Mouse (Mus musculus) myocyte (in vitro differentiated cells): ENCODE results near the gene Lalba. TPM values are rescaled to one million over a fixed set of nuclear protein-coding genes. Genes with fewer than 3 reads are reported as not detected.
"Not testable (repeated sequence)": the region's sequence is repeated elsewhere in the genome, so short reads cannot be mapped to it uniquely, and the experiment has no call there.

ENCODE experiments used
- H3K27me3 ChIP-seq: one replicate; pipeline ENCODE4 v1.6.1; 2011; ENCODE audit not compliant: control insufficient read depth, insufficient read depth, insufficient read length
- H3K36me3 ChIP-seq: one replicate; pipeline ENCODE4 v1.6.1; 2011; ENCODE audit not compliant: control insufficient read depth, insufficient read depth
- H3K4me2 ChIP-seq: one replicate; pipeline ENCODE4 v1.6.1; 2011; ENCODE audit warnings: low read depth, control low read depth
- H3K4me3 ChIP-seq: one replicate; pipeline ENCODE4 v1.5.1; 2011; ENCODE audit warnings: mild to moderate bottlenecking, control low read depth, moderate library complexity
- H3K79me2 ChIP-seq: one replicate; pipeline ENCODE4 v1.6.1; 2011; ENCODE audit not compliant: control insufficient read depth, insufficient read depth
- H3ac ChIP-seq: one replicate; pipeline ENCODE4 v1.6.1; 2011; ENCODE audit not compliant: control insufficient read depth, insufficient read length
- CEBPB ChIP-seq: IDR thresholded peaks from 2 replicates; pipeline ENCODE4 v1.6.1; 2011; ENCODE audit warnings: mild to moderate bottlenecking, moderate library complexity; ENCODE audit not compliant: poor library complexity, insufficient read depth, severe bottlenecking
- E2F4 ChIP-seq: IDR thresholded peaks from one replicate; pipeline ENCODE4 v1.6.1; 2011; ENCODE audit warnings: mild to moderate bottlenecking, control low read depth, moderate library complexity; ENCODE audit not compliant: insufficient read depth
- MAX ChIP-seq: IDR thresholded peaks from one replicate; pipeline ENCODE4 v1.6.1; 2011; ENCODE audit warnings: low read depth, mild to moderate bottlenecking, control low read depth
- MYOD1 ChIP-seq, 3 experiments: IDR thresholded peaks; one replicate each; pipeline ENCODE4 v1.6.1; 2011; ENCODE audit warnings: control low read depth in 2 of 3, low read depth in 2 of 3, mild to moderate bottlenecking in 2 of 3, moderate library complexity in 1 of 3; ENCODE audit not compliant: insufficient read length in 2 of 3, control insufficient read depth in 1 of 3
- MYOG ChIP-seq, 3 experiments: IDR thresholded peaks; one replicate each; pipeline ENCODE4 v1.6.1; 2011; ENCODE audit warnings: control low read depth in 2 of 3, low read depth in 2 of 3, mild to moderate bottlenecking in 2 of 3; ENCODE audit not compliant: insufficient read length in 2 of 3, control insufficient read depth in 1 of 3, insufficient read depth in 1 of 3
- POLR2A ChIP-seq: IDR thresholded peaks from one replicate; pipeline ENCODE4 v1.6.1; 2011; ENCODE audit warnings: low read depth, mild to moderate bottlenecking, control low read depth, moderate library complexity; ENCODE audit not compliant: insufficient read length
- POLR2AphosphoS2 ChIP-seq: IDR thresholded peaks from one replicate; pipeline ENCODE4 v1.6.1; 2011; ENCODE audit warnings: low read depth, control low read depth; ENCODE audit not compliant: insufficient read length
- REST ChIP-seq: IDR thresholded peaks from one replicate; pipeline ENCODE4 v1.6.1; 2011; ENCODE audit warnings: mild to moderate bottlenecking, control low read depth, moderate library complexity; ENCODE audit not compliant: insufficient read depth, insufficient read length
- SRF ChIP-seq: IDR thresholded peaks from one replicate; pipeline ENCODE4 v1.6.1; 2011; ENCODE audit warnings: low read depth; ENCODE audit not compliant: control insufficient read depth, insufficient read length
- TCF12 ChIP-seq: IDR thresholded peaks from one replicate; pipeline ENCODE4 v1.6.1; 2011; ENCODE audit warnings: mild to moderate bottlenecking, control low read depth; ENCODE audit not compliant: poor library complexity, insufficient read depth, severe bottlenecking
- TCF3 ChIP-seq: IDR thresholded peaks from one replicate; pipeline ENCODE4 v1.6.1; 2011; ENCODE audit warnings: low read depth, control low read depth; ENCODE audit not compliant: insufficient read length
- USF1 ChIP-seq: IDR thresholded peaks from one replicate; pipeline ENCODE4 v1.6.1; 2011; ENCODE audit warnings: low read depth, mild to moderate bottlenecking, control low read depth, moderate library complexity
- polyA plus RNA-seq: library from polyadenylated mRNA; unstranded; fragments of >200 nt; fragmentation: generic; extraction: Trizol; gene quantifications from one replicate; pipeline ENCODE4 v1.2.1, GENCODE M21; 2012; ENCODE audit warnings: missing spikeins

The Lalba gene
- polyA plus RNA-seq, 1 experiment = not detected

DNA sequence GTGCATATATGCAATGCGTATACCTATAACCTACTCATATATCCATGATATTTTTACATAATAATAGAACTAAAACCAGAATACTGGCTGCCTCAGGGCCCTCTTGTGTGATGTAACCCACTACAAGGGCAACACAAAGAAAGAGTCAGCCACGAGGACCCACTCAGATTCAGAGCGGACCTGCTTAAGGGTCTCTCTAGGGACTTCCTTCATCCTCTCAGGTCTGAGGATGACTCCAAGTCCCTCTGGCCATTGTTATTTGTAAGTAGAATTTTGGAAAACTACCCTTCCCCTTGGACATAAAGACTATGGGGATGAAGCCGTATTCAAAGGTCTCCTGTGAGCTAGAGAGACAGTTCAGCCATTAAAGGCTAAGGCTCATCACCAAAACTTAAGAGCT, 12.9 kb downstream of the Lalba start, which contains the start of gene OR5BS1P:
OR5BS1P (plus strand) TSS at position 301 of the 400 bp plus-strand sequence.
- TF ChIP-seq CEBPB = no peak
- no peak for TF ChIP-seq SRF
- no peak for TF ChIP-seq MYOD1 (IDR thresholded peaks at IDR 0.05; ENCODE audit: control insufficient read depth in 1 of 3, insufficient read length in 2 of 3, low read depth in 2 of 3)
- no peak for TF ChIP-seq USF1
- TF ChIP-seq POLR2A = no peak
- no peak for TF ChIP-seq MYOG (IDR thresholded peaks at IDR 0.05; ENCODE audit: control insufficient read depth in 1 of 3, insufficient read depth in 1 of 3, insufficient read length in 2 of 3, low read depth in 2 of 3)
- no peak for TF ChIP-seq MAX
- TF ChIP-seq REST = no peak
- TF ChIP-seq POLR2AphosphoS2 = no peak
- no peak for TF ChIP-seq TCF3
- TF ChIP-seq E2F4 = no peak
- no peak for TF ChIP-seq TCF12

DNA sequence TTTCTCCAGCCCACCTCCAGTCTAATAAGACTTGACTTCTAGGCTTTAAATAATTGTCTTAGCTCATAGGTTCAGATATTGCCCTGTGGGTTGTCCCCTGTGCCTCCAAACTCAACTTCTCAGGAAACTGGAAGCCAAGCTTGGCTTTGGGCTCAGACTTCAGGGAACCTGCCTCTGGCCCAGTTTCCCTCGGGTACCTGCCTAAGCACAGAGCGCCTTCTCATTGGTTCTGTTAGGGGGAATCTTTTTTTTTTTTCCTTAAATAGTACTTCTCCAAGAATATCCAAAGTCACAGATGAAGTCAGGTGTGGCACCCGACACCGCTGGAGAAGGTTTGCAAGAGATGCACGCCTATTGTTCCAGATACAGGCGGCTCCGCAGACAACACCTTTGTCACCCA, 30.2 kb downstream of the Lalba start, which contains the start of gene Olfr281:
Olfr281 (plus strand) TSS at position 301 of the 400 bp plus-strand sequence.
- H3ac ChIP-seq = no peak within 1 kb of the TSS
- H3K79me2 ChIP-seq = no peaks in the 10 kb centered on the region
- no peaks in the 10 kb centered on the region for H3K36me3 ChIP-seq
- TF ChIP-seq USF1 (no peak), POLR2AphosphoS2 (no peak)
- no peak within 1 kb of the TSS for H3K4me3 ChIP-seq
- H3K27me3 ChIP-seq = peaks cover 53% of the 10 kb centered on the region
- H3K4me2 ChIP-seq = no peak within 1 kb of the TSS

More for the DNA sequence above, 12.9 kb downstream of the Lalba start, which contains the start of gene OR5BS1P:
- Histone ChIP-seq H3K27me3 (peaks cover 75% of the 10 kb centered on the region), H3ac (no peak within 1 kb of the TSS), H3K36me3 (no peaks in the 10 kb centered on the region), H3K4me2 (no peak within 1 kb of the TSS), H3K4me3 (no peak within 1 kb of the TSS), H3K79me2 (no peaks in the 10 kb centered on the region)

DNA sequence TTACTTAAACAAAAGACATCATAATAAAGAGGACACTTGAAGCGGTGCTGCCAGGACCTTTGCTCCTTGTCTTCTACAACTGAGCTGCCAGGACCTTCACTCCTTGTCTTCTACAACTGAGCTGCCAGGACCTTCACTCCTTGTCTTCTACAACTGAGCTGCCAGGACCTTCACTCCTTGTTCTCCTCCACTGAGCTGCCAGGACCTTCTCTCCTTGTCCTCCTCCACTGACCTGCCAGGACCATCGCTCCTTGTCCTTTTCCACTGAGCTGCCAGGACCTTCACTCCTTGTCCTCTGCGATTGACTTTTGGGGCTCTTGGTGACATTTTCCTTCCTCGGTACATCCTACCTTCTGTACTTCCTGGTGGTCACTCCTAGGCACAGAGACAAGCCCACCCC, 34.0 kb downstream of the Lalba start:
- no peak overlapping the region for H3K4me3 ChIP-seq
- no peaks in the 10 kb centered on the region for H3K79me2 ChIP-seq
- peaks cover 25% of the 10 kb centered on the region for H3K27me3 ChIP-seq
- H3K36me3 ChIP-seq = no peaks in the 10 kb centered on the region
- TF ChIP-seq USF1 (no peak), E2F4 (no peak), POLR2AphosphoS2 (no peak), REST (no peak), MAX (no peak), TCF3 (no peak), MYOD1 (IDR thresholded peaks at IDR 0.05; ENCODE audit: control insufficient read depth in 1 of 3, insufficient read length in 2 of 3, low read depth in 2 of 3) (no peak), CEBPB (no peak)
- no peak overlapping the region for H3K4me2 ChIP-seq
- no peak overlapping the region for H3ac ChIP-seq

GRCm38 (mm10) chr15:98444561-98444960, 38.0 kb downstream of the Lalba start:
- Histone ChIP-seq H3K27me3 (peaks cover 6% of the 10 kb centered on the region), H3K4me3 (no peak overlapping the region), H3K4me2 (no peak overlapping the region), H3K36me3 (no peaks in the 10 kb centered on the region), H3ac (no peak overlapping the region), H3K79me2 (no peaks in the 10 kb centered on the region)
- no peak for TF ChIP-seq TCF12

DNA sequence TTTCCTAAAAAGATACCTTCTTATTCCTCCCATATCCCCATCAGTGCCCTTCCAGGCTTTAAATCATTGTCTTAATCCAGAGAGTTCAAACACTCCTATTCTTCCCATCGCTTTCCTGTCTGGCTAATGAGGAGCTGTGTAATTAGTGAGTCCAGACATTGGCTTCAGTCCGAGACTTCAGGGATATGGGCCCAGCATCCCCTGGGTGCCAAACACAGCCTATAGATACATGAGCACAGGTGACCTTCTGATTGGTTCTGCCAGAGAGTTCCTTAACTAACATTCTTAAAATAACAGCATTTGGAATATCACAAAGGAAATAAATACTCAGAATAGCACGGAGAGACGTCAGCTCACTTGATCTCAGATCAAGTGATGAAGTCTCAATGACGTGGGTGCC, 51.6 kb downstream of the Lalba start, which contains the start of gene Olfr282:
Olfr282 (plus strand) TSS at position 301 of the 400 bp plus-strand sequence.
- not testable (repeated sequence) for H3K79me2 ChIP-seq, H3ac ChIP-seq, H3K36me3 ChIP-seq, H3K4me3 ChIP-seq, H3K4me2 ChIP-seq
- peaks cover 19% of the 10 kb centered on the region for H3K27me3 ChIP-seq

Other genes starting within 250 kb of the Lalba start
- gene Olfr286, start 248.3 kb downstream of the Lalba start, polyA plus RNA-seq = not detected
- gene H1fnt, start 225.4 kb downstream of the Lalba start, polyA plus RNA-seq = not detected
- not detected for gene Zfp641, start 186.6 kb downstream of the Lalba start, polyA plus RNA-seq
- gene Olfr285, start 165.4 kb downstream of the Lalba start, polyA plus RNA-seq = not detected
- gene Olfr284, start 141.7 kb downstream of the Lalba start, polyA plus RNA-seq = not detected
- gene Olfr283, start 101.8 kb downstream of the Lalba start, polyA plus RNA-seq = not detected
- gene Olfr282, start 51.5 kb downstream of the Lalba start, polyA plus RNA-seq = not detected
- not detected for gene Olfr281, start 30.1 kb downstream of the Lalba start, polyA plus RNA-seq
- not detected for gene OR5BS1P, start 12.8 kb downstream of the Lalba start, polyA plus RNA-seq
- not detected for gene Olfr279, start 9.7 kb upstream of the Lalba start, polyA plus RNA-seq
- gene Kansl2, start 51.5 kb upstream of the Lalba start, polyA plus RNA-seq = 109 TPM
- 12.6 TPM for gene Ccnt1, start 88.2 kb upstream of the Lalba start, polyA plus RNA-seq
- gene 4930415O20Rik, start 88.3 kb upstream of the Lalba start, polyA plus RNA-seq = 0.10 TPM
- 32.4 TPM for gene Adcy6, start 127.4 kb upstream of the Lalba start, polyA plus RNA-seq
- 80.8 TPM for gene Cacnb3, start 148.1 kb upstream of the Lalba start, polyA plus RNA-seq
- gene Ddx23, start 180.2 kb upstream of the Lalba start, polyA plus RNA-seq = 102 TPM
- gene Rnd1, start 194.7 kb upstream of the Lalba start, polyA plus RNA-seq = 14.4 TPM
- gene Ccdc65, start 225.5 kb upstream of the Lalba start, polyA plus RNA-seq = 2.4 TPM
- 52.9 TPM for gene Fkbp11, start 245.5 kb upstream of the Lalba start, polyA plus RNA-seq